Mouse (Mus musculus) neural tube, embryonic 15.5 days (tissue): ENCODE measurements around the gene 1700037C18Rik. TPM values are rescaled to one million over a fixed set of nuclear protein-coding genes. Genes with fewer than 3 reads are reported as not detected.
A peak's percentile ranks its signal among the peaks of the same experiment; 100 is the strongest.

Experiments
- ATAC-seq: fragments of 200-750 bp; cut with Nextera tagmentation; 2 replicates; pipeline ENCODE4 v1.8.0; 2017; ENCODE audit warnings: mild to moderate bottlenecking, moderate TSS enrichment, moderate library complexity; ENCODE audit not compliant: low FRiP score
- H3K27ac ChIP-seq: fragments of 300-500 bp; sonication (generic); replicated peaks from 2 replicates; pipeline ENCODE4 v1.5.1; 2015; ENCODE audit warnings: mild to moderate bottlenecking, inconsistent platforms
- H3K27me3 ChIP-seq: fragments of 300-500 bp; sonication (generic); replicated peaks from 2 replicates; pipeline ENCODE4 v1.6.1; 2015; ENCODE audit warnings: inconsistent platforms
- H3K36me3 ChIP-seq: fragments of 300-500 bp; sonication (generic); 2 replicates; pipeline ENCODE4 v1.6.1; 2015; ENCODE audit warnings: inconsistent platforms
- H3K4me1 ChIP-seq: fragments of 300-500 bp; sonication (generic); 2 replicates; pipeline ENCODE4 v1.6.1; 2015; ENCODE audit warnings: inconsistent platforms
- H3K4me2 ChIP-seq: fragments of 300-500 bp; sonication (generic); 2 replicates; pipeline ENCODE4 v1.6.1; 2015; ENCODE audit warnings: inconsistent platforms, mild to moderate bottlenecking, moderate library complexity
- H3K4me3 ChIP-seq: fragments of 300-500 bp; sonication (generic); replicated peaks from 2 replicates; pipeline ENCODE4 v1.5.1; 2015; ENCODE audit warnings: mild to moderate bottlenecking, inconsistent platforms
- H3K9ac ChIP-seq: fragments of 300-500 bp; sonication (generic); replicated peaks from 2 replicates; pipeline ENCODE4 v1.6.1; 2015; ENCODE audit warnings: mild to moderate bottlenecking, inconsistent platforms
- H3K9me3 ChIP-seq: fragments of 300-500 bp; sonication (generic); replicated peaks from 2 replicates; pipeline ENCODE4 v1.6.1; 2016; ENCODE audit warnings: inconsistent platforms
- WGBS: fragments of 180-500 bp; shearing (Covaris S2); methylation state at CpG from one replicate; pipeline ENCODE4 v1.1.7; 2015; ENCODE audit warnings: mixed read lengths; 5-methylcytosine and 5-hydroxymethylcytosine counted together
- polyA plus RNA-seq: library from polyadenylated mRNA; unstranded; fragments of >200 nt; fragmentation: Nextera tagmentation; extraction: Ambion mirVana; gene quantifications from 2 replicates; pipeline ENCODE4 v1.2.1, GENCODE M21; 2015

Gene 1700037C18Rik
- 13.4 and 15.3 TPM in 2 replicates for polyA plus RNA-seq

DNA sequence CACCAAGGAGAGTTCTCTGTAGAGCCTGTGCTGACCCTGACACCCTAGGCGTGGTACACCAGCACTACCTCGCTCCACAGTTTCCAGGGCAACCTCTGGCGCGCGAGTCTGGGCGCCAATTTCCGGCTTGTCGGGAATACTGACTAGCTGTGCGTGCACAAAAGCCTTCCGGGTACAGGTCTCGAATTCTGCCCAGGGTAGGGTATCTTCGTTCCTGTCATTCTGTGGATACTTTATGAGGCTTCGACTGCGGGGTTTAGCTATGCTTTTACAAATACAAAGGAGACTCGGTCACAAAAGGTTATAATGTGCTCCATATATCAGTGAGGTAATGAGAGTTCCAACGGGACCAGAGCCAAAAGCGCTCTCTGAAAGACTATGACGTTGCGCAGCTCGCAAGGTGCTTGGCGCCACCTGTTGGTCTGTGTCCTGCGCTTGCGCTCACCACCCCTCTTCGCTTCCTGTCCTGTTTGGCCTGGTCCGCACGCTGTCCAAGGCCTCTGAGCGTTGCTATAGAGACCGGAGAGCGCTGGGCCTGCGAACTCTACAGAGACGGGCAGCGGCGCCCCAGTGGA, at the start of gene 1700037C18Rik, which contains the start of gene Cluap1:
Gene 1700037C18Rik, minus strand, starts transcription at position 153 of the 575 bp plus-strand sequence.
Gene Cluap1, plus strand, starts transcription at position 265 of the 575 bp plus-strand sequence.
- peaks cover 42% of the 10 kb centered on the region for H3K36me3 ChIP-seq
- H3K4me1 ChIP-seq = peaks cover 19% of the 10 kb centered on the region
- peak within 1 kb of the TSS; percentile 71 for H3K9ac ChIP-seq
- peak within 1 kb of the TSS; percentile 65 for H3K4me3 ChIP-seq
- peak within 1 kb of the TSS; percentile 79 for H3K27ac ChIP-seq
- H3K9me3 ChIP-seq = no peaks in the 10 kb centered on the region
- WGBS = under 1% methylated on average over 33 of the region's 33 CpGs
- peak within 1 kb of the TSS; percentile 67 for H3K4me2 ChIP-seq
- ATAC-seq = peak; percentile 94
- H3K27me3 ChIP-seq = no peaks in the 10 kb centered on the region

GRCm38 (mm10) chr16:3956369-3956768, 47.9 kb upstream of the 1700037C18Rik start:
- no peaks in the 10 kb centered on the region for H3K36me3 ChIP-seq
- no peak overlapping the region for H3K4me2 ChIP-seq
- H3K4me3 ChIP-seq = no peak overlapping the region
- WGBS = 90% methylated on average over 6 of the region's 6 CpGs
- no peaks in the 10 kb centered on the region for H3K27me3 ChIP-seq
- no peak for ATAC-seq
- H3K27ac ChIP-seq = no peak overlapping the region
- no peak overlapping the region for H3K9ac ChIP-seq
- H3K4me1 ChIP-seq = no peaks in the 10 kb centered on the region
- H3K9me3 ChIP-seq = no peaks in the 10 kb centered on the region

DNA sequence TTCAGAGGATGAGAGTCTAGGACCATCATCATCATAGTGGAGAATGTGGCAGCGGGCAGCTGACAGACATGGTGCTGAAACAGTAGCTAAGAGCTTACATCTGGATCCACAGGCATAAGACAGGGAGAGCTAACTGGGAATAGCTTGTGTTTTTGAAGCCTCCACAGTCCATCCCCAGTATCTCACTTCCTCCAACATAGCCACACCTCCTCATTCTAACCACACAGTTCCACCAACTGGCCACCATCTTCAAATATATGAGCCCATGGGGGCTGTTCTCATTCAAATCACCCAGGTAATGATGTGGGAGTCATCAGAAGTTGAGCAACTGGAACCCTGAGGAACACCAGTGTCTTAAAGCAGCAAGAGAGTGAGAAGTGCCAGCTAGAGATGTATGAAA, 42.7 kb upstream of the 1700037C18Rik start:
- ATAC-seq = no peak
- H3K4me1 ChIP-seq = no peaks in the 10 kb centered on the region
- 100% methylated on average over 1 of the region's 1 CpGs for WGBS

DNA sequence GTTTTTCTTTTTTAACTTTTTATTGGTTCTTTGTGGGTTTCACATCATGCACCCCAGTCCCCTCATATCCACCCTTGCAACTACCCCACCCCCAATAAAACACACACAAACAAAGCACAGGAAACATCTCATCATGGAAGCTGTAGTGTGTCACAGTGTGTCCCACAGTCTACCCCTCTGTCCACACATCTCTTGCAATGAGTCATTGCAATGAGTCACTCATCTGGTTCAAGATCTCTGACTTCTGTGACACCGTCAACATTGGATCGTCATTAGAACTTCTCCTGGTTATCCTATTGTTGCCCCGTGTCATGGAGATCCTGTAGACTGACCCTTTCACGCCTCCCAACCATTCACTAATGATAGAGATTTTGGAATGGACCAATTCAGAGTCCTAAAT, 26.2 kb upstream of the 1700037C18Rik start:
- H3K27me3 ChIP-seq = no peaks in the 10 kb centered on the region
- ATAC-seq = no peak

More for the DNA sequence above, 42.7 kb upstream of the 1700037C18Rik start:
- H3K27ac ChIP-seq = no peak overlapping the region
- H3K36me3 ChIP-seq = no peaks in the 10 kb centered on the region
- H3K9me3 ChIP-seq = no peaks in the 10 kb centered on the region
- no peak overlapping the region for H3K9ac ChIP-seq
- no peak overlapping the region for H3K4me3 ChIP-seq
- H3K4me2 ChIP-seq = no peak overlapping the region
- H3K27me3 ChIP-seq = no peaks in the 10 kb centered on the region

DNA sequence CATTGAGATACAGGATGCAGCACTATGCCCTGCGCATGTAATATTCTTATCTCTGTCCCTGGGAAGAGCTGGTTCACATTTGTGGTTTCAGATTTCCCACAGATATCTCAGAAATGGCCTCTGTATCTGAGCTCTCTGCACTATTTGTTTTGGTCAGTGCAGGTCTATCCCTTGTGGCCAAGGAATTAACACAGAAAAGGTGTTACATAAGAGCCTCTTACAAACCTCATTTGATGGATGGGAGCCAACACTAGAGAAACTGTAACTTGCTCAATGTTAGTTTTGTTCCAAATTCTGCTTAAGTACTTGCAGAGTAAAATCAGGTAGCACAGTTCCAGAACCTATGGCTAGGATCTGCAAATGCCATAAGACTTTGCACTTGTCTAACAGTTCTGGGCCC, 25.6 kb upstream of the 1700037C18Rik start:
- Histone ChIP-seq H3K4me3 (no peak overlapping the region), H3K9ac (no peak overlapping the region), H3K27ac (no peak overlapping the region), H3K4me2 (no peak overlapping the region), H3K27me3 (no peaks in the 10 kb centered on the region), H3K9me3 (no peaks in the 10 kb centered on the region), H3K36me3 (peaks cover 72% of the 10 kb centered on the region), H3K4me1 (no peaks in the 10 kb centered on the region)
- 97% methylated on average over 1 of the region's 1 CpGs for WGBS
- no peak for ATAC-seq

More for the DNA sequence above, 26.2 kb upstream of the 1700037C18Rik start:
- 95% methylated on average over 4 of the region's 4 CpGs for WGBS
- Histone ChIP-seq H3K4me1 (no peaks in the 10 kb centered on the region), H3K9ac (no peak overlapping the region), H3K4me3 (no peak overlapping the region), H3K27ac (no peak overlapping the region), H3K36me3 (peaks cover 69% of the 10 kb centered on the region), H3K4me2 (no peak overlapping the region), H3K9me3 (no peaks in the 10 kb centered on the region)

GRCm38 (mm10) chr16:3933536-3933935, 25.0 kb upstream of the 1700037C18Rik start:
- WGBS = 92% methylated on average over 6 of the region's 6 CpGs
- H3K36me3 ChIP-seq = peaks cover 70% of the 10 kb centered on the region

DNA sequence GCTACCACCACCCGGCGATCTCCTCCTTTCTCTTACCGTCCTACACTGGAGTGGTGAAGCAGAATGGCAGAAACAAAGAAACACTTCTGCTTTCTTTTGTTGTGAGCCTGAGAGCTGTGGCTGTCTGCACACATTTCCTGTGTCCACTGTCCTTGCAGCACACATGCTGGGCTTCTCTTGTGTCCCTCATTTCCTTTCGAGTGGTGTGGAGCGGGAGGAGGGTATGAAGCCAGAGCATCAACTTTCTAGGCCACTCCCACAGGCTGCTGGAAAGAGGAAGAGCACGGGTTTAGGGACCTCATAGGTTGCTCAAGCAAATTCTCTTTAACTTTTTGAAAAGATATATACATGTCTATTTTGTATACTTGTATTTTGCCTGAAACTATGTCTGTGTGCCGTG, 20.7 kb upstream of the 1700037C18Rik start:
- Histone ChIP-seq H3K4me3 (no peak overlapping the region), H3K9me3 (no peaks in the 10 kb centered on the region), H3K27me3 (no peaks in the 10 kb centered on the region), H3K27ac (no peak overlapping the region), H3K9ac (no peak overlapping the region), H3K36me3 (peaks cover 63% of the 10 kb centered on the region), H3K4me1 (no peaks in the 10 kb centered on the region), H3K4me2 (no peak overlapping the region)
- ATAC-seq = no peak
- WGBS = 82% methylated on average over 7 of the region's 7 CpGs

More at GRCm38 (mm10) chr16:3933536-3933935, 25.0 kb upstream of the 1700037C18Rik start:
- no peak overlapping the region for H3K27ac ChIP-seq
- no peak for ATAC-seq
- H3K27me3 ChIP-seq = no peaks in the 10 kb centered on the region
- no peaks in the 10 kb centered on the region for H3K4me1 ChIP-seq
- H3K4me2 ChIP-seq = no peak overlapping the region
- H3K9ac ChIP-seq = no peak overlapping the region
- H3K9me3 ChIP-seq = no peaks in the 10 kb centered on the region
- H3K4me3 ChIP-seq = no peak overlapping the region

DNA sequence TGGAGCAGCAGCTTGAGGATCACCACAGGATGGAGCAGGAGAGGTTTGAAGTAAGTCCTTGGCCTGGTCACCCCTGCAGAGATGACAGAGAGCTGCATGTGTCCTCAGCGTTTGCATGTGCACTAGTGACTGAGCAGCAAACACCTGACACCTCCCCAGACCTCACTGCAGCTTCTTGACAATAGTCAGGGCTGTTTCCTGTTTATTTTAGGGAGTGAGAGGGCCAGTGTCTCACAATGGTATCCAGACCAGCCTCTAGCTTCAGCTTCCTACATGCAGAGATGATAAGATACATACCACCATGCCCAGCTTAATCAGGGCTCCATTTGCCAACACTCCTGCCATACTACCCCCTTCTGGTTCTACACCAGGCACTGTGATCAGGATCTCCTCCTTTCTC, 20.1 kb upstream of the 1700037C18Rik start:
- Histone ChIP-seq H3K4me2 (no peak overlapping the region), H3K9me3 (no peaks in the 10 kb centered on the region), H3K27me3 (no peaks in the 10 kb centered on the region), H3K36me3 (peaks cover 63% of the 10 kb centered on the region), H3K4me1 (no peaks in the 10 kb centered on the region), H3K27ac (no peak overlapping the region), H3K4me3 (no peak overlapping the region), H3K9ac (no peak overlapping the region)
- ATAC-seq = no peak
- WGBS = 76% methylated on average over 1 of the region's 1 CpGs

- no peak overlapping the region for H3K9ac ChIP-seq
- no peaks in the 10 kb centered on the region for H3K4me1 ChIP-seq
- no peak overlapping the region for H3K4me3 ChIP-seq
- H3K4me2 ChIP-seq = no peak overlapping the region
- 89% methylated on average over 4 of the region's 4 CpGs for WGBS
- peaks cover 78% of the 10 kb centered on the region for H3K36me3 ChIP-seq
- H3K27me3 ChIP-seq = no peaks in the 10 kb centered on the region
- no peak for ATAC-seq
- no peaks in the 10 kb centered on the region for H3K9me3 ChIP-seq
- no peak overlapping the region for H3K27ac ChIP-seq
Measured at GRCm38 (mm10) chr16:3923966-3924365, 15.5 kb upstream of the 1700037C18Rik start.

DNA sequence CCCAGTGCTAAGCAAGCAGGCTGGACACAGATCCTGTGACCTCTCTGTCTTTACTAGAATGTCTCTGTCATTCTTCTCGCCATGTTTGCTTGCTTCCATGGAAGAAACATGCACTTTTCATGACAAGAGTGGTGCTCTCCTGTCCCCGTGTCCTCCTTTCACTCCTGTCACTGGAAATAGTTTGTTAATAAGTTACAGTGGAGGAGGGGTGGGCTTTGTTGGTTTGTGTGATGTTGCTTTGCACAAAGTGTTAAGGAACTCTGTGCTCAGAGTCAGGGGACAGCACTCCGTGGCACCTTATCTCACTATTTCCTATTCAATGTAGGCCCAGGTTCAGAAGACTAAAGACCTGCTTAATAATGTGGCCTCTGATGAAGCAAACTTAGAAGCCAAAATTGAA, 15.0 kb upstream of the 1700037C18Rik start:
- Histone ChIP-seq H3K27ac (no peak overlapping the region), H3K9me3 (no peaks in the 10 kb centered on the region), H3K4me1 (no peaks in the 10 kb centered on the region), H3K27me3 (no peaks in the 10 kb centered on the region), H3K9ac (no peak overlapping the region), H3K36me3 (peaks cover 78% of the 10 kb centered on the region), H3K4me3 (no peak overlapping the region), H3K4me2 (no peak overlapping the region)
- no peak for ATAC-seq
- 93% methylated on average over 3 of the region's 3 CpGs for WGBS

DNA sequence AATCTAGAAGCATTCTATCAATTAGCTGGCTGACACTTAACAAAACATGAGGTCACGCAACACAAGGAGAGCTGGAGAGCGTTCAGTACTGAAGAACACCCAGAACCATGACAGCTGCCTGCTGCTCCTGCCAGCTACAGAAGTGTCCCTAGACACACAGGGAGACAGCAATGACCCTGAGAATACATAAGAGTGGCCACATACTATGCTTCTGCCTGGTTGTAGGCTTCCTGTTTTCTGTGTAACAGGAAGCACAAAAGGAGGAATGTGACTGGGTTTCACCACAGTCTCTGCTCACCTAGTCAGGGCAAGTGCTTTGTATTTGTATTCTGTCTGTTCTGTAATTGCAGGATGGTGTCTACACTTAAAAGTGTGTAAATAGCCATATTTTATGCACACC, 12.3 kb upstream of the 1700037C18Rik start:
- 98% methylated on average over 2 of the region's 2 CpGs for WGBS
- H3K4me2 ChIP-seq = no peak overlapping the region
- no peak for ATAC-seq
- H3K36me3 ChIP-seq = peaks cover 81% of the 10 kb centered on the region
- no peak overlapping the region for H3K27ac ChIP-seq
- H3K9ac ChIP-seq = no peak overlapping the region
- no peaks in the 10 kb centered on the region for H3K4me1 ChIP-seq
- H3K9me3 ChIP-seq = no peaks in the 10 kb centered on the region
- H3K27me3 ChIP-seq = no peaks in the 10 kb centered on the region
- no peak overlapping the region for H3K4me3 ChIP-seq

DNA sequence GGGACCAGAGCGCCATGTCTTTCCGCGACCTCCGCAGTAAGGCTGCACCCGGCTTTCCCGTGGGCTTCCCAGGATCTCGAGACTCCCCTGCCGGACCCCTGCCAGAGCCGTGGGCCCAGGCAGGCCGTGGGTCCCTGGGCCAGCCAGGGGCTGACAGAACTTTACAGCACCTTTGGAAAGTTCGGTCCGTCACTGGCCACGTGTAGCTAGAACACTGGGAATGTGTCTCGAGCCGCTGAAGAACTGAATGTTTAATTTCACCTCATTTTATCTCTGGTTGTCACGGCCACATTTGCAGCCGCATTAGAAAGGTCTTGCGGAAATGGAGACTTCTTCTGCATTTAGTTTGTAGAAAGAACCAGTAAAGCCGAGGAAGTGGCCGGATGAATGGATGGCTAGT, 629 bp upstream of the 1700037C18Rik start:
- peak overlapping the region; percentile 79 for H3K27ac ChIP-seq
- 8% methylated on average over 20 of the region's 20 CpGs for WGBS
- H3K36me3 ChIP-seq = peaks cover 41% of the 10 kb centered on the region
- H3K9ac ChIP-seq = peak overlapping the region; percentile 71
- no peaks in the 10 kb centered on the region for H3K9me3 ChIP-seq
- H3K4me2 ChIP-seq = peak overlapping the region; percentile 67
- ATAC-seq = no peak; the same call in 1 of the 2 replicates
- peak overlapping the region; percentile 65 for H3K4me3 ChIP-seq
- no peaks in the 10 kb centered on the region for H3K27me3 ChIP-seq
- peaks cover 19% of the 10 kb centered on the region for H3K4me1 ChIP-seq
